Mouse (Mus musculus): ENCODE results near the gene Rtn4rl2. TPM values are rescaled to one million over a fixed set of nuclear protein-coding genes. Genes with fewer than 3 reads are reported as not detected.

Rtn4rl2 gene
- total RNA-seq, 2 experiments from 2014 or later, result 3.0 to 3.5 TPM

- no peak for DNase-seq
Observed at GRCm38 (mm10) chr2:84885084-84886055, 1.1 kb downstream of the Rtn4rl2 start.

- DNase-seq, result no peak
Observed at GRCm38 (mm10) chr2:84884611-84885010, 1.9 kb downstream of the Rtn4rl2 start.

DNA sequence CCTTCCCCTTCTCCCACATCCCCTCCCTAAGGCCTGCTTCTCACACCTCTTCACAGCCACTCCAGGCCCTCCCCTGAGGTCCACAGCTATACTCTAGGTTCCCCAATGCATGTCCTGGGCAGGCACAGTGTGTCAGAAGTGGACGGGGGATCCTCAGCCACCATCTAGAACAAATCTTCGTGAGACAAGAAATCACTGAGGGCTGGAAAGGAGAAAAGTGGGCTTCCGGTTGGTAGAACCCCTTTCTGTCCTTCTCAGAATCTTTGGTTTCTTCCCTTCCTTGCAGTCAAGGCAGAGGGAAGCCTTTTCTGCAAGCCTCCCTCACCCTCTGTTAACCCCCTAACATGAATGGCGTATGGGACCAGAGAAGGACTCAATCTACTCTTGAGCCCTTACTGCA, 2.6 kb downstream of the Rtn4rl2 start:
- no peak for DNase-seq

DNA sequence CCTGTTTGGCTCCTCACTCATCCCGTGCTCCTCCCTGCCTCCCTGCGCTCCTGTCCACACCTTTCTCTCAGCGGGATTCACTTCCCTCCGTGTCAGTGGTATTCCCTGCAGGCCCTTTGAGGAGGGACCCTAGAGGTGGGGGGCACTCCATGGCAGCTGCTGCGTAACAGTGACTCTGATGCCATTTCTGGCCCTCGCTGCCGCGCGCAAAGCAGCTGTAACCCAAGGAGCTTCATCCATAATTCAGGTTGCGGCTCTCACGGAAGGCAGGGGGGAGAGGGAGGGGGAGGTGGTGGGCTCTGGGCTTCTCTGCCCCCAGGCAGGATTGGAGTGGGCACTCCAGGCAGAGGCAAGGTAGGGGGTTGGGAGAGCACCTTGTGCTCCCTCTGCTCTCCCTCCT, 3.0 kb downstream of the Rtn4rl2 start:
- no peak for DNase-seq

DNA sequence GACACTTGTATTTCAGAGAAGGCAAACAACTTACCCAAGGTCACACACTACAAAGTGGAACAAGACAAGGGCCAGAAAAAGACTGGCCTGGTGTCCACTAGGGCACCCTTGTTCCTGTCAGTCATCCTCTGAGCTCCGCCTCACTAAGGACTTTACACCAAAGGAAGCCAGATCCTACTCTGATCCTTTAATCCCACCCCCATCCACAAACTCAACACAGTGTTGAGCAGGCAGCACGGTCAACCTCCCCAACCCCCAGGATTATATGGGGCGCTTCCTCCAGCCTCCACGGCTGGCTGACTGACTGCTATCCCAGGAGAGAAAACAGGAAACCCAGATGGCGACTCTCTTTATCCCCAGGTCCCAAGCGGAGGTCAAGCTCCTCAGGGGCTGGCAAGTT, 3.4 kb downstream of the Rtn4rl2 start:
- peak; percentile 35 to 38 for DNase-seq

DNA sequence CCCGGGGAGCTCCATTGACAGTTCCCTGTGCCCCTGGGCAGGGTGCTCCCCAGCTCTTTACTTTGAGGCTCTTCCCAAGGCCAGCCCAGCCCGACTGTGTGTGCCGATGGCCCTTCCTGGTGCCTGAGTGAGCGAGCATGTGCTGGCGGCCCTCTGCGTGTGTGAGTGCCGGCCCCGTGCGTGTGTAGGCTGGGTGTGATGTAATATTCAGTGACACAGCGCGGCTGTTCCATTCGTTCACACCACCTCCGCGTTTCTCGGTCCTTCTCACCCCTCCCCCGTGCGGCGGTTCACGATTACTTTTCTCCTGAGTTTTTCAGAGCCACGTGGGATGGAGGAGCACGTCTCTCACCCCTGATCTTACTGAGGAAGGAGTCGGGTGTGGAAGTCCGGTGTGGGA, 3.9 kb downstream of the Rtn4rl2 start:
- peak; percentile 51 to 63 for DNase-seq

DNA sequence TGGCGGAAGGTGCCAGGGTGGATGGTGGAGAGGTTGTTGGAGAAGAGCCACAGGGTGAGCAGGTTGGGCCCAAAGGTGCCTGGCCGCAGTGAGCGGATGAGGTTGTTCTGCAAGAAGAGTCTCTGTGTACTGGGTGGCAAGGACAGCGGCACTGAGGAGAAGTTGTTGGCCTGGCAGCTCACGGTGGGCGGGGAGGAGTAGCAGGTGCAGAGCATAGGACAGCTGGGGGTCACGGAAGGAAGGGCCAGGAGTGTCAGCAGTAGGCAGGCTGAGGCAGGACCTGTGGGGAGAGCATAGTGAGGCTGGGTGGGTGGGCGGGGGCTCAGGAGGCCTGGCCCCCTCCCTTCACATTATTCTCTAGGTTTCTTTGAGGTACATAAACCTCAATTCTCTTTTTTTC, 5.9 kb downstream of the Rtn4rl2 start:
- no peak for DNase-seq

DNA sequence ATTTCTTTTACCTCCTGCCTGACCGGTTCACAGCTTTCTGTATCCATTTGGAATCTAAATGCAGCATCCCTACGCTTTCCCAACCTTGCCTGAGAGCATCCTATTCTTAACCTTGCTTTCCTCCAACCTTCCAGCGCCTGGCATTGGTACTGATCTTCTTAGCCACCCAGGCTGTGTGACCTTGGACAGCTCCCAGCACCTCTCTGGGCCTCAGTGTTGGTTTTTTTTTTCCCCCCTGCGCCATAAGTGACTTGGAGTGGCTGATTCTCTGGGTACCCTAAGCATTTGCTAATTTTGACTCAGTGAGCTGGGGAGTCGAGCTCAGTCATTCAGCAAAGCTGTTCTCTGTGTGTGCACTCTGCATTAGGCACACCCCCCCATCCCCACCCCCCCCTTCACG, 10.7 kb downstream of the Rtn4rl2 start:
- no peak for DNase-seq

DNA sequence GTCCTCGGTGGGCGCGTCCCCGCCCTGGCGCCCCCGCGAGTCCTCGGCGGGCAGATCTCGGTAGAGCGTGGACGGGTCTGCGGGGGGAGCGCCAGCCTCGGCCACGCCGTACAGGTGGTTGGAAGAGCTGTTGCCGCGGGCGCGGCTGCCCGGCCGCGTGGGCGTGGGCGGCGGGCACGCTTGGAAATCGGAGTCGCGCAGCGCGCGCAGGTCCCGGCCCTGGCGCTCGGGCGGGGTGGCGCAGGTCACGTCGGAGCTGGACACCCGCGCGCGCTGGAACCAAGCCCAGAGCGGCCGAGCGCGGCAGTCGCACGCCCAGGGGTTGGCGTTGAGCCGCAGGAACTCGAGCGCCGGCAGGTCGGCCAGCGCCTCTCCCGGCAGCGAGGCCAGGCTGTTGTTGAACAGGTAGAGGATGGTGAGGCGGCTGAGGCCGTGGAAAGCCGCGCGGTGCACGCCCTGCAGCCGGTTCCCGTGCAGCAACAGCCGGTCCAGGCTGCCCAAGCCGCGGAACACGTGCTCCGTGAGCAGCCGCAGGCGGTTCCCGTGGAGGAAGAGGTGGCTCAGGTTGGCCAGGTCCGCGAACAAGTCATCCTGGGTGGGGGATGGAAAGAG, 14.3 kb downstream of the Rtn4rl2 start:
- peak; percentile 74 to 80 for DNase-seq

GRCm38 (mm10) chr2:84870623-84871160, 15.8 kb downstream of the Rtn4rl2 start:
- DNase-seq, result no peak

- no peak for DNase-seq
Observed at GRCm38 (mm10) chr2:84868977-84869376, 17.5 kb downstream of the Rtn4rl2 start.

GRCm38 (mm10) chr2:84868521-84868943, 18.0 kb downstream of the Rtn4rl2 start:
- DNase-seq, result peak; percentile 67 to 78

- DNase-seq, result peak; percentile 49 to 83
Observed at GRCm38 (mm10) chr2:84865616-84866571, 20.6 kb downstream of the Rtn4rl2 start.

DNA sequence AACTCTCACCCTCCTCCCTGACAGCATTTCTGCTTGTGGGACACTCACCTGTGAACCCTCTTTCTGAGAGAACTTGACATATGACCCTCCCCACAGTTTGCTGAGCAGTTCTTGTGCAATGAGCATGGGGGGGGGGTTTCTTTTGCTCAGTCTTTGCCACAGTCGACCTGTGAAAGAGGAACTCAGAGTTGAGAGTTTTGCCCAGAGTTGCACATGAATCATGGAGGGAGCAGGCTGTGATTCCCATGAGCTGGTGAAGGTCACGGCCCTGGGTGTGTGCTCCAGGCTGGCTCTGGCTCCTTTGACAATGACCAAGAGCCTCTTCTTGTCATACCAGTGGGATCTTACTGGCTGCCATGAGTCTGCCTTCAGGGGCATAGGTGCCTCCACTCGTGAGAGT, 24.3 kb downstream of the Rtn4rl2 start:
- no peak for DNase-seq

- DNase-seq, result no peak
Observed at GRCm38 (mm10) chr2:84861430-84861829, 25.1 kb downstream of the Rtn4rl2 start.

DNA sequence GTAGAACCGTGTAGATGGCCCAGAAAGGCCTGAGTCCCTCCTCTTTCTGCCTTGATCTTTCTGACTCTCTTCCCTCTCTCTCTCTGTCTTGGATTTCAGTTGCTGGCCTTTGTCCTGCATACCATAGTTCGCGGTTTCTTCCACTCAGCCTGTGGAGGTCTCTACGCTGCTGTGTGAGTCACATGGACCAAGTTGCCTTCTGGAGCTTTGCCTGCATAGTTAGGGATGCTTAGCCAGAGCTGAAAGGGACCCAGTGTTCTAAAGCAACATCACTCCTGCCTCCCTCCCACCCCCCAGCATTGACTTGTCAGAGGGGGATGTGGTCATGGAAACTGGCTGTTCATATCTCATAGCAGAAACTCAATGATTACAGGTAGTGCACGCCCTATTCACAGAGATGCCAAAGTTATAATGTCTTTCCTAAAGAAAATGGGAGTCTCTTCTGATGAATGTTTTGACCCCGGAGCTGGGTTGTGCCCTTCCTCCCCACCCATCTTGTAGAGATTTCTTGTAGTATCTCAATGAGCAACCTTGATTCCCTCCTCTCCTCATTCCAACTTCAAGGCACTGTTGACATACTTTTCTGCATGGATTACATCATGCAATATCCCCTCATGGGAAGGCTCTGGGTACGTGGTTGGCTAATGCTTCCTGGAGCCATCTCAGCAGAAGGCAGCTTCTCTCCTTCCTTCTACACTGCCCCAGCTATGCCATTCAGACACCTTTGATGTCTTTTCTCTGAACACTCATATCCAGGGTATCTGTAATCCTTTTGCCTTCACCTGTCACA, 26.3 kb downstream of the Rtn4rl2 start:
- no peak for DNase-seq

DNA sequence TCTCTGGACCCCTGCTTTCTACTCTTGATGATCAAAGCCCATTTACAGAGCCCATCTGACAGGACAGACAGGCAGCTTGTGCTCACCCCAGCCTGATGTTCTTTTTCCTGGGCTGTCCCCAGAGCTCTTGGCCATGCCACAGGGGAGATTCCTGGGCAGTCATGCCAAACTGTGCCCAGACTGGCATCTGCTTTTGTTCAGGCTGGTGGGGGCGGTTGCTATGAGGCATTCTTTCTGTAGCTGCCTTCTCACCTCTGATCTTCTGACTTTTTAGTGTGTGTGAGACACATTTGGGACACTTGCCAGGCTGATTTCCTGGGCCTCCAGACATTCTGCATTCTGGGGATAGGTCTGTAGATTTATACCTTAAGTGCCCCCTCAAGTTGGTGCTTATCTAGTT, 28.0 kb downstream of the Rtn4rl2 start:
- no peak for DNase-seq

DNA sequence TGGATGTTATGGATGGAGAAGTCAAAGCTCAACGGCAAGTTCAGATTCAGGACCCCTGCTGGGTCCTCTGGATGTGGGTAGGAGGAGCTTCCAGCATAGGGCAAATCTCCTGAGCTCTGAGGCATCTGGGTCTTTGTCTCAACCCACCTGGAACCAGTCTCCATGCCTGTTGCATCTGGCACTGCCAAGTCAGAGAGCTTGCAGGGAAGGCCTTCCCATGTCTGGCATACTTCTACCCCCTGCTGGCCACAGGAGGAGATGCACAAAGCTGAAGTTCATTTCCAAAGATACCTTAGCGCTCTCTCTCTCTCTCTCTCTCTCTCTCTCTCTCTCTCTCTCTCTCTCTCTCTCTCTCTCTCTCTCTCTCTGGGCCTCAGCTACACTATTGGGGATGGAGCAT, 30.8 kb downstream of the Rtn4rl2 start:
- DNase-seq, result peak; percentile 57 to 73

GRCm38 (mm10) chr2:84851130-84852040, 35.1 kb downstream of the Rtn4rl2 start:
- DNase-seq, result peak; percentile 78 to 90
